Mouse (Mus musculus): ENCODE measurements around the gene Rnf216. TPM values are rescaled to one million over a fixed set of nuclear protein-coding genes. Genes with fewer than 3 reads are reported as not detected.
A peak's percentile ranks its signal among the peaks of the same experiment; 100 is the strongest.

Gene Rnf216
- polyA plus RNA-seq, 1 experiment: 58.3 TPM

DNA sequence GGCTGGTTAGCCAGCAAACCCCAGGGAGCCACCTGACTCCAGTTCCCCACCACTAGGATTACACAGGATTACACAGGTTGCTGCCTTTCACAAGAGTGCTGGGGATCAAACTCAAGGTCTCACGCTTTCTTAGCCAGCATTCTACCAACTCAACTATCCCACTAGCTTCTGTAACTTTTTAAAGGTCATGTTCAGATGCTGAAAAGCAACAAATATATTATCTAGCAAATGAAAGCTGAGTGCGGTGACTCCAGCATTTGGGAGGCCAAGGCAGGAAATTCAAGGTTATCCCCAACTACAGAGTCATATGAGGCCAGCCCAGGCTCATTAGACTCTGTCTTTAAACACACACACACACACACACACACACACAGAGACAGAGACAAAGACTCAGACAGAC, 9.6 kb downstream of the Rnf216 start:
- no peaks in the 10 kb centered on the region for H3K36me3 ChIP-seq (ENCODE audit: control insufficient read depth, insufficient read depth, low read length)
- no peak overlapping the region for H3K27ac ChIP-seq (ENCODE audit: control insufficient read depth, insufficient read depth, low read depth, low read length)
- peak overlapping the region; percentile 53 for H3K4me3 ChIP-seq (ENCODE audit: control insufficient read depth, low read depth, low read length)
- TF ChIP-seq CTCF (IDR thresholded peaks at IDR 0.05; ENCODE audit: control insufficient read depth, insufficient read depth, insufficient replicate concordance, low read depth, low read length) (no peak), POLR2A (IDR thresholded peaks at IDR 0.05; ENCODE audit: control insufficient read depth, low read depth, low read length) (no peak)
- H3K27me3 ChIP-seq (ENCODE audit: control insufficient read depth, insufficient read depth, low read length): no peaks in the 10 kb centered on the region
- H3K4me1 ChIP-seq (ENCODE audit: control insufficient read depth, insufficient read depth, low read length): peaks cover 2% of the 10 kb centered on the region; the same call in 1 of the 2 replicates

DNA sequence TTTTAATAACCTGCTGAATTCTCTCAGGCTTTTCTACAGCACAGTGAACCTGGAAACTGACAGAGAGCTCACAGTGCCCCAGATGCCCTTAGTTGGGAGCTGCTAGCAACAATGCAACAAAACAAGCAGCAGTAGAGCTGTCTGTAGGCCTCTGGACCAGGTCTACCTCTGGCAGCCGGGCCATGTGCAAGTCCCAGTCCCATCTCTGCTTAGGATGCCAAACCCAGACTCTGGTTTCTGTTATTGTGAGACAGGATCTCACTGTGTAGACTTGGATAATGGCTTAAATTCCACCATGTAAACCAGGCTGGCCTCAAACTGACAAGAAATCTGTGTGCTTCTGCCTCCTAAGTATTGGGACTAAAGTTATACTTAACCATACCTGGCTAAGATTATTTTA, 11.2 kb downstream of the Rnf216 start:
- no peak for TF ChIP-seq POLR2A (IDR thresholded peaks at IDR 0.05; ENCODE audit: control insufficient read depth, low read depth, low read length)
- no peak for TF ChIP-seq CTCF (IDR thresholded peaks at IDR 0.05; ENCODE audit: control insufficient read depth, insufficient read depth, insufficient replicate concordance, low read depth, low read length)
- Histone ChIP-seq H3K36me3 (ENCODE audit: control insufficient read depth, insufficient read depth, low read length) (no peaks in the 10 kb centered on the region), H3K4me1 (ENCODE audit: control insufficient read depth, insufficient read depth, low read length) (peaks cover 2% of the 10 kb centered on the region; the same call in 1 of the 2 replicates), H3K4me3 (ENCODE audit: control insufficient read depth, low read depth, low read length) (no peak overlapping the region), H3K27me3 (ENCODE audit: control insufficient read depth, insufficient read depth, low read length) (no peaks in the 10 kb centered on the region), H3K27ac (ENCODE audit: control insufficient read depth, insufficient read depth, low read depth, low read length) (no peak overlapping the region)

DNA sequence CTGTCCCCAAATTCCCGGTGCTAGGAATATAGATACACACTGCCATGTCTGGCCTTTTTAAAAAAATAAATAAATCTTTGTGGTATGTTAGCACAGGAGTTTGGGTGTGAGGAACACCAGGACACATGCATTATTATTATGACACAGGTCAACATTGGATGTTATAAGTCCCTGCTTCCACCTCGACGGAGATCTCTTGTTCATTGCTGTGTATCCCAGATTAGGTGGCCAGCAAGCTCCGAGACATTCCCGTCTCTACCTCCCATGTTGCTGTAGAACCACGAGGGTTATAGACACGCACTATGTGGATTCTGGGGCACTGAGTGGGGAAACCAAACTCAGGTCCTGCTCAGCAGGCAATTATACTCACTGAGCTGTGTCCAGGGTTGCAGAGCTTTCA, 17.5 kb downstream of the Rnf216 start:
- TF ChIP-seq POLR2A (IDR thresholded peaks at IDR 0.05; ENCODE audit: control insufficient read depth, low read depth, low read length): no peak
- no peak for TF ChIP-seq CTCF (IDR thresholded peaks at IDR 0.05; ENCODE audit: control insufficient read depth, insufficient read depth, insufficient replicate concordance, low read depth, low read length)
- Histone ChIP-seq H3K27me3 (ENCODE audit: control insufficient read depth, insufficient read depth, low read length) (no peaks in the 10 kb centered on the region), H3K36me3 (ENCODE audit: control insufficient read depth, insufficient read depth, low read length) (no peaks in the 10 kb centered on the region), H3K4me3 (ENCODE audit: control insufficient read depth, low read depth, low read length) (no peak overlapping the region), H3K4me1 (ENCODE audit: control insufficient read depth, insufficient read depth, low read length) (no peaks in the 10 kb centered on the region), H3K27ac (ENCODE audit: control insufficient read depth, insufficient read depth, low read depth, low read length) (no peak overlapping the region)

DNA sequence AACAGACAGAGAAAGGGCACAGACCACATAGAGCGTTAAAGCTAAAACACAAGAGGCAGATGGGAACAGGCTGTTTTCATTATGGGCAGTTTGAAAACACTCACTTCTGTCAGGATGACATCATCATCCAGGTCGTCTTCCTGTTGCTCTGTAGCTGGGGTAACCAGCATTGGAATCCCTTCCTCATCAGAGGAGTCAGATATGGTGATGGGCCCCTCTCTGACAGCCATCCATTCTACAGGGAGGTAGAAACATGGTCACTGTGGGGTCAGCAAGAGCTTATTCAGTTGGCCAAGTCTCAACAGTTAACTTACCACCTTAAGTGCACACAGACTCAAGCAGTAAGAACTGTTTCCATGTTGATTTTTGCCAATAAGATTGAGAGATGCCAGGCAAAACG, 19.9 kb downstream of the Rnf216 start:
- Histone ChIP-seq H3K27ac (ENCODE audit: control insufficient read depth, insufficient read depth, low read depth, low read length) (no peak overlapping the region), H3K27me3 (ENCODE audit: control insufficient read depth, insufficient read depth, low read length) (no peaks in the 10 kb centered on the region), H3K4me3 (ENCODE audit: control insufficient read depth, low read depth, low read length) (no peak overlapping the region), H3K36me3 (ENCODE audit: control insufficient read depth, insufficient read depth, low read length) (peaks cover 1% of the 10 kb centered on the region; the same call in 1 of the 2 replicates), H3K4me1 (ENCODE audit: control insufficient read depth, insufficient read depth, low read length) (no peaks in the 10 kb centered on the region)
- TF ChIP-seq POLR2A (IDR thresholded peaks at IDR 0.05; ENCODE audit: control insufficient read depth, low read depth, low read length) (no peak), CTCF (IDR thresholded peaks at IDR 0.05; ENCODE audit: control insufficient read depth, insufficient read depth, insufficient replicate concordance, low read depth, low read length) (no peak)

DNA sequence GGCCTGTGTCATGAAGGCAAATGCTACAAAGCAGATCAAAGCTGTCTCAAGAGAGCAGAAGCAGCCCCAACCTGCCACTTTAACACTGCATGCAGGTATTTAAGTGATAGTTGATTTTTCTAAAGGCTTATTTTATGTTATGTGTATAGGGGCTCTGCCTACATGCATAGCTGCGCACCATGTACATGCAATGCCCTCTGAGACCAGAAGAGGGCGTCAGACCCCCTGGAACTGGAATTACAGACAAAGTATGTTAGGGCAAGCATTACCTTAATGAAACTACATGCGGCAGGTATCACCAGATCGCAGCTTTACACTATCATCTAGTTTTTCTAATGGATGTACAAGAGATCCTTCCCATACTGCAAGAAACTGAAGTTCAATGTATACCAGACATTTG, 27.9 kb downstream of the Rnf216 start:
- no peak overlapping the region for H3K4me3 ChIP-seq (ENCODE audit: control insufficient read depth, low read depth, low read length)
- no peak for TF ChIP-seq POLR2A (IDR thresholded peaks at IDR 0.05; ENCODE audit: control insufficient read depth, low read depth, low read length)
- peak; percentile 48; the same call in 1 of the 2 replicates for TF ChIP-seq CTCF (IDR thresholded peaks at IDR 0.05; ENCODE audit: control insufficient read depth, insufficient read depth, insufficient replicate concordance, low read depth, low read length)
- H3K27ac ChIP-seq (ENCODE audit: control insufficient read depth, insufficient read depth, low read depth, low read length): no peak overlapping the region
- no peaks in the 10 kb centered on the region for H3K4me1 ChIP-seq (ENCODE audit: control insufficient read depth, insufficient read depth, low read length)
- peaks cover 4% of the 10 kb centered on the region; the same call in 1 of the 2 replicates for H3K36me3 ChIP-seq (ENCODE audit: control insufficient read depth, insufficient read depth, low read length)
- no peaks in the 10 kb centered on the region for H3K27me3 ChIP-seq (ENCODE audit: control insufficient read depth, insufficient read depth, low read length)

DNA sequence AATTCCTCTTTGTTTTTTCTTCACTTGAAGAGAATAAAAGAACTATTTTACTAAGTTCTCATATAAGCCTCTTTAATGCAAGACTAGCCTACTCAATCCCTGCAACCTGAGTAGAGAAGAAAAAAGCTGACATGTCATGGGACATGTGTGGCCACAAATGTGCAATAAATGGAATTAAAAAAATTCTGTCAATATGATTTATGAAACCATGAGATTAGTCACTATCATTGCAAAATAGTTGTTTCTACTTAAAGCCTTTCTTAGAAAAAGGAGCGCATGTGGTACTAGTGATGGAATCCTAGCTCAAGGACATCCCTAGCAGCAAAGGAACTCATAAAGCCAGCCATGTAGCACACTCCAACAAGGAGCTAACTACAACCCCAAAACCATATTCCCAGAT, 33.0 kb downstream of the Rnf216 start:
- no peaks in the 10 kb centered on the region for H3K4me1 ChIP-seq (ENCODE audit: control insufficient read depth, insufficient read depth, low read length)
- TF ChIP-seq CTCF (IDR thresholded peaks at IDR 0.05; ENCODE audit: control insufficient read depth, insufficient read depth, insufficient replicate concordance, low read depth, low read length) (no peak), POLR2A (IDR thresholded peaks at IDR 0.05; ENCODE audit: control insufficient read depth, low read depth, low read length) (no peak)
- H3K27ac ChIP-seq (ENCODE audit: control insufficient read depth, insufficient read depth, low read depth, low read length): no peak overlapping the region
- H3K36me3 ChIP-seq (ENCODE audit: control insufficient read depth, insufficient read depth, low read length): peaks cover 3% of the 10 kb centered on the region
- H3K27me3 ChIP-seq (ENCODE audit: control insufficient read depth, insufficient read depth, low read length): no peaks in the 10 kb centered on the region
- no peak overlapping the region for H3K4me3 ChIP-seq (ENCODE audit: control insufficient read depth, low read depth, low read length)

DNA sequence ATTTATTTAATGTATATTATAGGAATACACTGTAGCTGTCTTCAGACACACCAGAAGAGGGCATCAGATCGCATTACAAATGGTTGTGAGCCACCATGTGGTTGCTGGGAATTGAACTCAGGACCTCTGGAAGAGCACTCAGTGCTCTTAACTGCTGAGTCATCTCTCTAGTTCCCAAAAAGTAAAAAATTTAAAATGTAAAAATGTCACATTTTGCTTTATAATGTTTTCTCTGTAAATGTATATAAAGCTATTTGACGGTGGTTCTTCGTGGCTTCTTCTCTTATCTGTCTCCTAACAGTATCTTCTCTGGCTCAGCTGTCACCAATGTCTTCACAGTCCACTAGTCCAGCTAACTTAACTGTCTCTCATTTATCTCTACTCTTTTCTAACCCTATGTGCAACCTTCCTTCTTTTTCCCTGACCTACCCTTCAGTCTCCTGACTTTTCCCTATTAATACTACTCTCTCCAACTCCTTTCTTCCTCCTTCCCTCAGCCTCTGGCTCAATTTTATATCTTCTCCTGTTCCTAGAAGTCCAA, 36.1 kb downstream of the Rnf216 start:
- Histone ChIP-seq H3K4me1 (ENCODE audit: control insufficient read depth, insufficient read depth, low read length) (no peaks in the 10 kb centered on the region), H3K27ac (ENCODE audit: control insufficient read depth, insufficient read depth, low read depth, low read length) (no peak overlapping the region), H3K4me3 (ENCODE audit: control insufficient read depth, low read depth, low read length) (no peak overlapping the region), H3K36me3 (ENCODE audit: control insufficient read depth, insufficient read depth, low read length) (peaks cover 1% of the 10 kb centered on the region), H3K27me3 (ENCODE audit: control insufficient read depth, insufficient read depth, low read length) (no peaks in the 10 kb centered on the region)
- no peak for TF ChIP-seq POLR2A (IDR thresholded peaks at IDR 0.05; ENCODE audit: control insufficient read depth, low read depth, low read length)
- TF ChIP-seq CTCF (IDR thresholded peaks at IDR 0.05; ENCODE audit: control insufficient read depth, insufficient read depth, insufficient replicate concordance, low read depth, low read length): no peak
